Mouse (Mus musculus) erythroid progenitor cell, adult 5-6 weeks (primary cell): ENCODE measurements around the gene Rapgefl1. TPM values are rescaled to one million over a fixed set of nuclear protein-coding genes. Genes with fewer than 3 reads are reported as not detected.

ENCODE experiments used
- ATAC-seq: replicated peaks from 2 replicates; pipeline ENCODE4 v1.8.0; 2016; ENCODE audit warnings: moderate number of reproducible peaks, mild to moderate bottlenecking, moderate TSS enrichment, inconsistent platforms; ENCODE audit not compliant: poor library complexity, low FRiP score, severe bottlenecking
- total RNA-seq, 2 experiments: library from RNA; stranded (forward) in 1 of 2; stranded (reverse) in 1 of 2; fragments of 150-400 nt in 1 of 2; fragments of 186-747, 209-891 nt in 1 of 2; gene quantifications; 2 replicates each; pipeline versions ENCODE4 v1.2.3 to v1.2.4; 2015 to 2017; ENCODE audit warnings: low replicate concordance in 2 of 2

Gene Rapgefl1
- total RNA-seq, 2 experiments from 2014 or later: 6.7 TPM; not detected in 1

GRCm38 (mm10) chr11:98902621-98903245 lies 66.1 kb downstream of the Rapgefl1 start:
- no peak for ATAC-seq

Other genes starting within 250 kb of the Rapgefl1 start
- gene Ormdl3, start 249.4 kb upstream of the Rapgefl1 start, total RNA-seq (2015; ENCODE audit: low replicate concordance): 54.5 and 58.4 TPM in 2 replicates
- 68.6 and 79.1 TPM in 2 replicates for gene Ormdl3, start 249.4 kb upstream of the Rapgefl1 start, total RNA-seq (2017; ENCODE audit: low replicate concordance)
- not detected in 2 replicates for gene Lrrc3c, start 238.5 kb upstream of the Rapgefl1 start, total RNA-seq (2015; ENCODE audit: low replicate concordance)
- gene Lrrc3c, start 238.5 kb upstream of the Rapgefl1 start, total RNA-seq (2017; ENCODE audit: low replicate concordance): not detected in 2 replicates
- 5.4 TPM in 1 of 2 replicates, not detected in the other for gene Gm12355, start 211.1 kb upstream of the Rapgefl1 start, total RNA-seq (2015; ENCODE audit: low replicate concordance)
- gene Gm12355, start 211.1 kb upstream of the Rapgefl1 start, total RNA-seq (2017; ENCODE audit: low replicate concordance): 1.1 and 3.9 TPM in 2 replicates
- not detected in 2 replicates for gene Gsdma3, start 210.4 kb upstream of the Rapgefl1 start, total RNA-seq (2015; ENCODE audit: low replicate concordance)
- not detected in 2 replicates for gene Gsdma3, start 210.4 kb upstream of the Rapgefl1 start, total RNA-seq (2017; ENCODE audit: low replicate concordance)
- not detected in 2 replicates for gene Gsdma2, start 190.0 kb upstream of the Rapgefl1 start, total RNA-seq (2015; ENCODE audit: low replicate concordance)
- gene Gsdma2, start 190.0 kb upstream of the Rapgefl1 start, total RNA-seq (2017; ENCODE audit: low replicate concordance): not detected in 2 replicates
- not detected in 2 replicates for gene Gsdma, start 172.4 kb upstream of the Rapgefl1 start, total RNA-seq (2015; ENCODE audit: low replicate concordance)
- gene Gsdma, start 172.4 kb upstream of the Rapgefl1 start, total RNA-seq (2017; ENCODE audit: low replicate concordance): not detected in 2 replicates
- gene Psmd3, start 154.2 kb upstream of the Rapgefl1 start, total RNA-seq (2015; ENCODE audit: low replicate concordance): 28.1 and 30.3 TPM in 2 replicates
- 23.6 and 30.7 TPM in 2 replicates for gene Psmd3, start 154.2 kb upstream of the Rapgefl1 start, total RNA-seq (2017; ENCODE audit: low replicate concordance)
- gene Csf3, start 135.5 kb upstream of the Rapgefl1 start, total RNA-seq (2015; ENCODE audit: low replicate concordance): not detected in 2 replicates
- not detected in 2 replicates for gene Csf3, start 135.5 kb upstream of the Rapgefl1 start, total RNA-seq (2017; ENCODE audit: low replicate concordance)
- gene Med24, start 107.3 kb upstream of the Rapgefl1 start, total RNA-seq (2015; ENCODE audit: low replicate concordance): 30.6 and 57.7 TPM in 2 replicates
- 14.7 and 25.0 TPM in 2 replicates for gene Med24, start 107.3 kb upstream of the Rapgefl1 start, total RNA-seq (2017; ENCODE audit: low replicate concordance)
- 8.6 and 13.8 TPM in 2 replicates for gene Thra, start 96.1 kb upstream of the Rapgefl1 start, total RNA-seq (2015; ENCODE audit: low replicate concordance)
- 3.3 and 8.0 TPM in 2 replicates for gene Thra, start 96.1 kb upstream of the Rapgefl1 start, total RNA-seq (2017; ENCODE audit: low replicate concordance)
- not detected in 2 replicates for gene Nr1d1, start 61.5 kb upstream of the Rapgefl1 start, total RNA-seq (2015; ENCODE audit: low replicate concordance)
- not detected in 2 replicates for gene Nr1d1, start 61.5 kb upstream of the Rapgefl1 start, total RNA-seq (2017; ENCODE audit: low replicate concordance)
- gene Msl1, start 41.3 kb upstream of the Rapgefl1 start, total RNA-seq (2015; ENCODE audit: low replicate concordance): 43.6 and 44.7 TPM in 2 replicates
- gene Msl1, start 41.3 kb upstream of the Rapgefl1 start, total RNA-seq (2017; ENCODE audit: low replicate concordance): 29.5 and 35.5 TPM in 2 replicates
- gene Casc3, start 31.9 kb upstream of the Rapgefl1 start, total RNA-seq (2015; ENCODE audit: low replicate concordance): 41.8 and 60.4 TPM in 2 replicates
- 59.2 and 92.7 TPM in 2 replicates for gene Casc3, start 31.9 kb upstream of the Rapgefl1 start, total RNA-seq (2017; ENCODE audit: low replicate concordance)
- 15.1 and 36.0 TPM in 2 replicates for gene Wipf2, start 26.9 kb downstream of the Rapgefl1 start, total RNA-seq (2015; ENCODE audit: low replicate concordance)
- gene Wipf2, start 26.9 kb downstream of the Rapgefl1 start, total RNA-seq (2017; ENCODE audit: low replicate concordance): 8.2 and 8.9 TPM in 2 replicates
- gene Cdc6, start 71.0 kb downstream of the Rapgefl1 start, total RNA-seq (2015; ENCODE audit: low replicate concordance): 72.4 and 84.3 TPM in 2 replicates
- gene Cdc6, start 71.0 kb downstream of the Rapgefl1 start, total RNA-seq (2017; ENCODE audit: low replicate concordance): 96.1 and 116 TPM in 2 replicates
- 4.3 and 18.4 TPM in 2 replicates for gene Rara, start 91.0 kb downstream of the Rapgefl1 start, total RNA-seq (2015; ENCODE audit: low replicate concordance)
- gene Rara, start 91.0 kb downstream of the Rapgefl1 start, total RNA-seq (2017; ENCODE audit: low replicate concordance): 0.51 and 1.4 TPM in 2 replicates
- not detected in 2 replicates for gene Gjd3, start 146.2 kb downstream of the Rapgefl1 start, total RNA-seq (2015; ENCODE audit: low replicate concordance)
- gene Gjd3, start 146.2 kb downstream of the Rapgefl1 start, total RNA-seq (2017; ENCODE audit: low replicate concordance): not detected in 2 replicates
- gene Top2a, start 187.4 kb downstream of the Rapgefl1 start, total RNA-seq (2015; ENCODE audit: low replicate concordance): 1,106 and 1,185 TPM in 2 replicates
- gene Top2a, start 187.4 kb downstream of the Rapgefl1 start, total RNA-seq (2017; ENCODE audit: low replicate concordance): 1,820 and 2,303 TPM in 2 replicates
- 12.2 and 25.2 TPM in 2 replicates for gene Igfbp4, start 204.5 kb downstream of the Rapgefl1 start, total RNA-seq (2015; ENCODE audit: low replicate concordance)
- gene Igfbp4, start 204.5 kb downstream of the Rapgefl1 start, total RNA-seq (2017; ENCODE audit: low replicate concordance): 5.8 and 8.1 TPM in 2 replicates